Mouse (Mus musculus): ENCODE results near the gene Zfp871. TPM values are rescaled to one million over a fixed set of nuclear protein-coding genes. Genes with fewer than 3 reads are reported as not detected.

Zfp871 gene
- total RNA-seq (2015; ENCODE audit: low replicate concordance) (48.2 and 61.7 TPM in 2 replicates), total RNA-seq (2017; ENCODE audit: low replicate concordance) (46.0 and 54.9 TPM in 2 replicates)

DNA sequence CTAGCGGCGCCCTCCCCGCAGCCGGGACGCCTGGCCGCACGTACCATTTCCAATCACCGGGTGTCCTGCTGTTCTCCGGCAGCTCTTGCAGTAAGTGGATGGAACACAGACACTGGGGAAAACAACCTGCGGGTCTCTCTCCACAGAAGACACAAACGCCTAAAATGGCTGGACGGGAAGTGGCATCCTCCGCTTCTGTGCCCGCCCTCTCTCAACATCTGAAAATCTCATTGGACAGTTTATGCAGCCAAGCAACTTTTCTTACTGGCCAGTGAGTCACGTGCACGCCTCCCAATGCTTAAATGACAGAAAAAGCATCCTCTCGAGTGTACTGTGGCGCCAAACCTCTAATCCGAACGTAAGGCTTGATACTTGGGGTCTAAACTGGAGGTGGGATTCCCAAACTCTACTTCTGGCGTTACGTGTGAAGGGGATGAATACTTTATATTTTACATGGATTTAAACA is at the start of gene Zfp871:
Zfp871 (minus strand) TSS at position 194 of the 466 bp plus-strand sequence.
- peak; percentile 98 for ATAC-seq (replicated peaks; ENCODE audit: low FRiP score, poor library complexity, severe bottlenecking)

DNA sequence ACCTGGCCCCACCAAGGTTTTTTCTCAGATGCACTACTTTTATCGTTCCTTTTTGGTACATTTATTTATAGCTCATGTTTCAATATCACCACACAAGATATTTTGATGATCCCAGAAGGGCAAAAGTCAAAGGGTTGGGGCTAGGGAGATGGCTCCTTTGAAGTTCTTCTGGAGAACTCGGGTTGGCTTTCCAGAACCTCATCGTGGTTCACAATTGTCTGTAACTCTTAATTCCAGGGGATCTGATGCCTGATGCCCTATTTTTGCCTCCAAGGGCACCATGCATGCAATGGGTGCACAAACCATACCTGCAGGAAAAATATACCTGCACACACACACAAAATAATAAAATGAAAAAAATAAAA is 42.3 kb upstream of the Zfp871 start:
- no peak for ATAC-seq (replicated peaks; ENCODE audit: low FRiP score, poor library complexity, severe bottlenecking)

DNA sequence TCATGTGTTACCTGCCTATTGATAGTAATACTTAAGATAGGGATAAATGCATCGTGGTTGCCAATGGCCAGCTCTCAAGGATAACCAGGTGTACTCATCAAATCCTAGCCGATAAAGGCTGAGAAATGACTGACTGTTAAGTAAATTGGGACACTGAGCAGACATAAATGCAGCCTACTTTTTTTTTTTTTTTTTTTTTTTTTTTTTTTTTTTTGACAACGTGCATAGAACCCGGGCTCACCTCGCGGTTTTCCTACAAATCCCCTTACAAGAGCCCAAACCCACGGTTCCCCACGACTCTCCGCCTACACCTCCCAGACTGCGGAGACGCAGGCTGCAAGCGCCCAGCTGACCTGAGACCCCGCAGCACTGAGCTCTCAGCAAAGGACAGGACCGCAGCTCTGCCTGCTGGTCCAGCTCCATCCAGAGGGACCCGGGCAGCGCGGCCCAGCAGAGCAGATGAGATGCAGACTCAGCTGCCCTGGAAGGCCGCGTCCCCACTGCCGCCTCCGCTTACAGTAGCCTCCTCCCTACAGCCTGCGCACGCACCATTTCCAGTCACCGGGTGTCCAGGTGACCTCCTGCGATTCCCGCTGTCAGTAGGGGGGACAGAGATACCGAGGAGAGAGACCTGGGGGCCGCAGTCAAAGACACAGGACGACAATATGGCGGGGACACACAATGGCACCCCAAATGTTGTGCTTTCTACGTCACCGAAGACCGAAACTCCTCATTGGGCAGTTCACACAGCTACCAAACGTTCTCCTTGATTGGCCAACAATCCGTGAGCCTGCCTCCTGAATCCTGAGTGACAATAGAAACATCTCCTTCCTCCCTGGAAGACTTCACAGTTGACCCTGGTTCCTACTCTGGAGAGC is 41.7 kb upstream of the Zfp871 start, which contains the start of gene Zfp799:
Zfp799 (minus strand) TSS at position 722 of the 878 bp plus-strand sequence.
- peak; percentile 87 for ATAC-seq (replicated peaks; ENCODE audit: low FRiP score, poor library complexity, severe bottlenecking)

DNA sequence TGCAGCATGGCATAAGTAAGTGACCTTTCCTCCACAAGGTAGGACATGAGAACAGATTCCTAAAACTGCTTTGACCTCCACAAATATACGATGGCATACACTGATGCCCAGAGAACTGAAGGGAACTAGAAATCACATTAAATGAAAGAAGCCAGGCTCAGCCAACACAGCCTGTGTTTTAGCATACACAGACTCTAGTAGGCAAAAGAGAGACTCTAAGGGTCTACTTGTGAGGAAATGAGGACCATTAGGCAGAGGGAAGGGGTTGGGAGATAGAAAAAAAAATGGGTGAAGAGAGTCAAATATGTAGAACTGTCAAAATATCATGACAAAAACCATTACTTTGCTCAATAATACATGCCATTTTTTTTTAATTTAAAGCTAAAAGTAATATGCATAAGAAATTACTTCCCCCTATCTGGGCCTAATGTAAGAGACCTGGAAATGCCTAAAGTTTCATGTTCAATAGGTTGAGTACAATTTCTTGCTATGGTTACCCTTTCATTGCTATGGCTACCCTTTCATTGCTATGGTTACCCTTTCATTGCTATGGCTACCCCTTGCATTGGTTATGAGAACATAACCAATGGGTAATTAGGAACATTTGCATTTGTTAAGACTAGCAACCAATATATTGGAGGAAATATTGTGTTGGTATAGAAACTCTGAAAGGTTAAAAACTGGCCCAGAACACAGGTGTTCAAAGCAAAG is 28.1 kb upstream of the Zfp871 start:
- ATAC-seq (replicated peaks; ENCODE audit: low FRiP score, poor library complexity, severe bottlenecking) = no peak

DNA sequence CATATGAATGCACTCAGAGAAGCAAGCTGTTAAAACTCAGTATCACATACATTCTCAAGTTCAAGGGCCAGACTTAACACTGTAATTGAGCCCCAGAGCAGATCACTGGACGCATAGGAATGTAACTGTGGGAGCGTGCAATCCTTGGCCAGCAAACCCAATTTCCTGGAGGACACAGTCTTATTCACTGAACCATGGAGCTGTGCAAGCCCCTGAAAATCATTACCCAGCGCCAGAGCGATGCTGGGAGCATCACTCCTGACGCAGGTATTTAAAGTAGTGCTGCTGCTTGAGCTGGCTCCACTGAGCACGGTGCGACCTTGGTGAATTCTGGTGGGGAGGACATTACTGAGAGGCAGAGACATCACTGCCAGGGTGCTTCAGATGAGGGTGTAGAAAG is 26.0 kb upstream of the Zfp871 start:
- ATAC-seq (replicated peaks; ENCODE audit: low FRiP score, poor library complexity, severe bottlenecking) = no peak

DNA sequence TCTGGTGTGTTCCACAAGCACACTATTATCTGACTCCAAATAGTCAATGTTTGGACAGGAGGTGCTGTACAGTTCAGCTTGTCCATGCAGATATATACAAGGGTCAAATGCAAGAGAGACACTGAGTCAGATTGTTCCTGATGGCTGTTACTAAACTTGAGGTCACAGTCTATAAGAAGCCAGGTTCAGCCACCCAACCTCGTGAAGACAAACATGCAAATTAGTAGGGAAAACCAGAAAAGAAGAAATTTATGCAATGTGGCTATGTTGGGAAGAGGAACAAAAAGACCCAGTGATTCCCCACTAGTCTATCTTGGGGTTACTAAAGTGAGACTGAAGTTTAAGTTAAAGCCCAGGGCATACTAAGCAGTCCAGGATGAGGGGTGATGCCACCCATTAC is 22.6 kb upstream of the Zfp871 start:
- ATAC-seq (replicated peaks; ENCODE audit: low FRiP score, poor library complexity, severe bottlenecking) = no peak

DNA sequence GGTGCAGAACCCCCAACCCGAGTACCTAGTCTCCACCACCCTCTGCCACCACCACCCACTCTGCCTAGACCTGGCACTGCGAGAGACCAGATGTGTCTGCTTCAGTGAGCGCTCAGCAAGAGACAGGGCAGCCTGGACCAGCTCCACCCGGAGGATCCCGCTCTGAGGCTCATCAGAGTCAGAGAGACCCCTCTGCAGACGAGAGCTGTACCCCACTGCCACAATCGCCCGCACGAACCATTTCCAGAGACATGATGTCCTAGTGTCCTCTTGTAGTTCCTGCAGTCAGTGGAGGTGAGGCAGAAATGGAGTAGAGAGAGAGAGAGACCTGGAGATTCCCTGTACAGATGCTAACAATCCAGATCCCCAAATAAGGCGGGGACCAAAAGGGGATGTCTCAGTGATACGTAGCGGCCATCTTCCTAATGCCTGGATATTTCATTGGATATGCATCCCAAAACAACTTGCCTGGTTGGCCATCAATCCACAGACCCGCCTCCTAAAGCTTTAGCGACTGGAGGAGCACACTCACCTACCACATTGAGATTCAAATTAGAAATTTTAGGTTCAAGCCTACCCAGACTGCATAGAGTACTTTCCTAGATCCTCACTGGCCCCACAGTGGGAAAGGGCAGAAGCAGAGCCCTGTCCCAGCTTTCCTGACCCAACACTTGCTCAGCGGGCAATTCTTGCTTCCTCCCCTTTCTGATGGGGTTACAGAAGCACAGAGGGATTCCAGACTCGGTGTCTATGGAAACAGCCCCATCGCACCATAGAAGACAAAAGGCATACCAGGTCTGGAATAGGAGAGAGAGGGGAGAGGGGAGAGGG is 21.7 kb upstream of the Zfp871 start, which contains the start of gene Zfp811:
Zfp811 (minus strand) TSS at position 388 of the 831 bp plus-strand sequence.
- ATAC-seq (replicated peaks; ENCODE audit: low FRiP score, poor library complexity, severe bottlenecking) = no peak

DNA sequence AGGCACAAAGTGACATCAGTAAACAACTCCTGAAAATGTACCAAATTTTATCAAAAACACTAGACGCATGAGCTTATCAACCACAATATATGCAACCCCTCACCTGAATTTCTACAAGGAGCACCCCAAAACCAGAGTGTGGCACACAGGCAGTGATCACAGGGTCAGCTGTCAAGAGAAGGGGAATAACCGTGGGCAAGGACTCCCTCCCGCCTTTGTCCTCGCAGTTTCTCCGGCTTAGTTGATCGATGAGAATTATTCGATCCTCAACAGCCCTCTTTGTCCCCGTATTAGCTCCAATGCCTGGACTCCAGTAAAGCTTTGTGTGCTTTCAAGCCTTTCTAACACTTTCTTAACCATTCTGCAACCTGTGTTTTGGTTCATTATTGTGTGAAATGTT is 20.8 kb upstream of the Zfp871 start:
- no peak for ATAC-seq (replicated peaks; ENCODE audit: low FRiP score, poor library complexity, severe bottlenecking)

DNA sequence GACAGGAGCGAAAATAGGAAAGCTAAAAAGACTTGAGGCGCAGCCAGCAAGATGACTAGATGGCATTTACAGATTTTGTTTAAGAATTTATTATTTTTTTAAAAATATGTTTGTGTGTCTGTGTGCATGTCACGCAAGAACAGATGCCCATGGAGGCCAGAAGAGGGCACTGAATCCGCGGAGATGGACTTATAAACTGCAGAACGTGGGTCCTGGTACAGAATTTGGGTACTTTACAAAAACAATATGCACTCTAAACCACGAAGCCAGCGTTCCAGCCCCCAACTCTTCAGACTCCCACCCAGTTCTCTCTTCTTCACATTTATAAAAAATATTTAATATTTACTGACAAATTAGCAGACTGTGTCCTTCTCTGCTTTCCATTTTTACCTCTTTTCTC is 1.2 kb upstream of the Zfp871 start:
- no peak for ATAC-seq (replicated peaks; ENCODE audit: low FRiP score, poor library complexity, severe bottlenecking)

DNA sequence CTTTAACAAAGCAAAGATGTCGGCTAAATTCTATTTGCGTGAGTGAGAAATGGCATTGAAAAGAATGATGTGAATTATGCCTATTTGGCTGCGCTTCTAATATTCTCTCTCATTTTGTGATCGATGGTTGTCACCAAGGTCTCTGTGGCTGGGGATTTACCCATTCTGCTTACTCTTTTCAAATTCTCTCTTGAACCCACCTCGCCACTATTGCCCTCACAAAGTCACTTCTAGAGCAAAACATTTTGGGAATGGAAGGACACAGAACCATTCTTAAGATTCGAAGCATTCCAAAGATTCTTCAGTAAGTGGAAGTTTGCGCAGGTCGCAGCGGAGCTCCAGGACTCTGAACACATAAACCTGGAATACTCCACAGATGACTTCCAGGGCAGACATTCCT is 489 bp upstream of the Zfp871 start:
- ATAC-seq (replicated peaks; ENCODE audit: low FRiP score, poor library complexity, severe bottlenecking) = peak; percentile 10; the same call in 1 of the 2 replicates

DNA sequence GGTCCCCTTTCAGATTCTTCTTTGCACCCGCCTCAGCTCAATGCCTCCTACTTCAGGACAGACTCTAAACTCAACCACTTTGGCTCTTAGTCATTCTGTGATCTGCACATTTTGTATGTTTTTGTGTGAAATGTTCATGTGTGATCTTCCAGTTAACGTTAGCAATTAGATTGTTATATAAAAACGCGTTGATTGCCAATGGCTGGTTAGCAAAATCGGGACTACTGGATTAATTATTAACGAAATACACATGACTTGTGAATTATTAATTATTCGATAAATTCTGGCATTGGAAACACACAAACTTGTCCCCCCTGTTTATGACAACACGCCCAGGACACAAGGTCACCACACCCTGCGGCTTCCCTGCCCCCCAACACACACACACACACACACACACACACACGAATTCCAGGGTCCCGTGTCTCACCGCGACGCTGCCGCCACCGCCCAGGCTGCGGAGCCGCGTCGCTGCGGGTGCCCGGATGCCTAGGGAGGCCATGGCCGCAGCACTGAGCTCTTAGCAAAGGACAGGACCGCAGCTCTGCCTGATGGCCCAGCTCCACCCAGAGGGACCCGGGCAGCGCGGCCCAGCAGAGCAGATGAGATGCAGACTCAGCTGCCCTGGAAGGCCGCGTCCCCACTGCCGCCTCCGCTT is 522 bp downstream of the Zfp871 start:
- ATAC-seq (replicated peaks; ENCODE audit: low FRiP score, poor library complexity, severe bottlenecking) = peak; percentile 80

DNA sequence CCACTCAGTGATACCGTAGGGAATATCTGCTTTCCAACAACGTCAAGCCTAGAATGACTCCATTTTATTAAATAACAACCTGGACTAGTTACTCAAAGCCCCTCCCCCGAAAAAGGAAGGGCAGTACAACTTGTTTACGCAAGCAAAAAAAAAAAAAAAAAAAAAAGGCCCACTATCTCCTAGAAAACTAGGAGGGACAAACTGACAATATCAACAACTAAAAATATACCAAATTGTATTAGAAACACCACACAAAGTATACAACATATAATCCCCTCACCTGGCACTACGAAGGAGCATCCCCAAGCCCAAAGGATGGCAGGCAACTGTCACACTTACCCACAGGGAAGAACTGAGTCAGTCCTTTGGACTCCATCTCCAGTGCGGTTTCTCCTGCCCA is 1.1 kb downstream of the Zfp871 start:
- peak; percentile 18; the same call in 1 of the 2 replicates for ATAC-seq (replicated peaks; ENCODE audit: low FRiP score, poor library complexity, severe bottlenecking)

DNA sequence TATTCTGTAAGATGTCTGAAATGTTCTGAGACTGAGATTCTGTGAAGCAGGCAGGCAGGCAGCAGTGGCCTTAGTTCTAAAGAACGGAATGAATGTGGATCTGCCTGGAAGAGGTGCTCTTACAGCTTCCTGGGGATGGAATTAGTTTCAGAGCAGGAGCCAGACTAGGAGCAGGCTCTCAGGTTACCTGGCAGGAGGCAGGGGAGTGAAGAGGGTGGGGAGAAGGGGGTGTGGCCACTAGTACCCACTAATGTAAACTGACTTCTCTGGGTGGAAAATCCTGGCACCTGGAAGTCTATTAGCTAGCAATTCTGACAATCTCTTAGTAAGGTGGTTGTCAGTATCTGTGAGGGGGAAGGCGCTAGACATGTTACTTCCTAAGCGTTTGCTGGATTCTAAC is 2.4 kb downstream of the Zfp871 start:
- no peak for ATAC-seq (replicated peaks; ENCODE audit: low FRiP score, poor library complexity, severe bottlenecking)

DNA sequence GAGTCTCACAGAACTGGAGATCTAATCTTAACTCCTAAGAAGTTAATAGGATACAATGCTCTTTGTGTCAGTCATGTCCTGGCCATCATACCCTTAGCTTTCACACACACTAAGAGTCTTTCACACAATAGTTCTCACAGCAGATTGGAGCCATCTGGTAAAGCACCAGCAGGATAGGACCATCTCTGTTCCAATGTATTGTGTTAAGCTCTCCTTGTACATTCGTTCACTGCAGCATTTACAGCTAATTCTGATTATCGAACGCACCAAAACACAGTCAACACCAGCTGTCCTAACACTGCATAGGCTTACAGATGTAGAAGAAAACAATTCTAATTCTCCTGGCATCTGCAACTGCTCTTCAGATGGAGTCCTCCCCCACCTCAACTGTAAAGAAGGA is 10.5 kb downstream of the Zfp871 start:
- ATAC-seq (replicated peaks; ENCODE audit: low FRiP score, poor library complexity, severe bottlenecking) = no peak

DNA sequence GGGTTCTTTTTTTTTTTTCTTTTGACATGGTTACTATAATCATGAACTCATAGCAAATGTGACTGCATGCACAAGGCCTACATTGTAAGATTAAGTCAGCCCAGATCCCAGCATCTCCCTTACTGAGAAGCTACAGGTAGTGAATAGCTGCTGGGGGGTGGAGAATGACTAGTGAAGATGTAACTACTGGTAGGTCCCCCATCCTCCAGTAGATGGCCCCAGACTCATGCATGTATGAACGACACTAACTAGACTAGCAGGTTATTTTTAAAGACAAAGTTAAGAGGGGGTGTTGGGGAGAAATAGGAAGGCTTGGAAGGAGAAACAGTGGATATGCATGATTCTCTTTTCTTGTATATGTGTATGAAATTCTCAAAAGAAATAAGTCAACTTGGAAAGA is 16.9 kb downstream of the Zfp871 start:
- ATAC-seq (replicated peaks; ENCODE audit: low FRiP score, poor library complexity, severe bottlenecking) = no peak

DNA sequence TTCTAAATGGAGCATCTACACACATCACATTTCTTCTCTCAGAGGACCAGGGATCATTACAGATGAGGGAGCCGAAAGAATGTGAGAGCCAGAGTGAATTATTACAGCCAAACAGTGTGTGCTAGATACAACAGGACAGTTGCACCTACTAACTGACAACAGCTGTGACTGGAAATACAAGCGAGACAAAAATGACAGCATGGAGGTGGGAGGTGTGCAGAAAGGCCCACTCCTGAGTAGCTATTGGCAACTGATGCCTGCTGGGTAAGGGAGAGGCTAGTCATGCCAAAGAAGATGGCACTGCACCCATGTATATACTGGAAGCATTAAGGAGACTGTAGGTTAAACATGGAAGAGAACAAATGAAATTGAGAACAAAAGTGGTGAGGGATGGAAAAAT is 21.7 kb downstream of the Zfp871 start:
- ATAC-seq (replicated peaks; ENCODE audit: low FRiP score, poor library complexity, severe bottlenecking) = no peak

DNA sequence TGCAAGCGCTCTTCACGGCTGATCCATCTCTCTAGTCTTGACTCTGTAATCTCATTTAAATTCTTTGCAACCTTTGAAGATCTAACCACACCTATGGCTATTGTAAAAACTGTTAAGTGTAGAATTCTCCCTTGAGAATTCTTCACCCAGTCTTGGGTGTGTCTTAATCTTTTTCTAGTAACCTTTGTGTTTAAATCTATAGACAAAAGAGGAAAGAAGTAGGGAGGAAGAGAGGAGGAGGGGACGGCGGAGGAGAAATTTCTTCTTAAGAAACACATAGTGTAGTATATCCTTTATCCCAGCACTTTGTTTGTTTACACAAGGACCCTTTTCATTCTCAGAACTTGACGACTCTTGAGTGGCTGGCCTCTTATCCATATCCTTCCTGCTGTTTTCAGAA is 30.8 kb downstream of the Zfp871 start:
- ATAC-seq (replicated peaks; ENCODE audit: low FRiP score, poor library complexity, severe bottlenecking) = no peak

DNA sequence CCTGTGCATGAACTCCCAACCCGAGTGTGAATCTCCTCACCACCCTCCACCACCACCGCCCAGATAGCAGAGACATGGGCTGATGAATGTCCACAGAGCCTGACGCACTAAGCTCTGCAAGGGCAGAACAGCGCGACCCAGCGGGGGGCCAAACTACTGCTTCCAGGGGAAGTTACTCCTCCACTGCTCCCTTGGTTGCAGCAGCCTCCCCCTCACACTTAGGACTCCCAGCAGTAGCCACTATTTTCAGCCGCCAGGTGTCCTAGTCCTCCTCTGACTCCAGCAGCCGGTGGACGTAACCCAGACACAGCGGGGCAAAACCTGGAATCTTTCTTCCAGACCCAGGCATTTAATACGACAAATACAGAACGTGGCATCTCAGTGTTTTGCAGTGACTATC is 34.5 kb downstream of the Zfp871 start:
- no peak for ATAC-seq (replicated peaks; ENCODE audit: low FRiP score, poor library complexity, severe bottlenecking)

DNA sequence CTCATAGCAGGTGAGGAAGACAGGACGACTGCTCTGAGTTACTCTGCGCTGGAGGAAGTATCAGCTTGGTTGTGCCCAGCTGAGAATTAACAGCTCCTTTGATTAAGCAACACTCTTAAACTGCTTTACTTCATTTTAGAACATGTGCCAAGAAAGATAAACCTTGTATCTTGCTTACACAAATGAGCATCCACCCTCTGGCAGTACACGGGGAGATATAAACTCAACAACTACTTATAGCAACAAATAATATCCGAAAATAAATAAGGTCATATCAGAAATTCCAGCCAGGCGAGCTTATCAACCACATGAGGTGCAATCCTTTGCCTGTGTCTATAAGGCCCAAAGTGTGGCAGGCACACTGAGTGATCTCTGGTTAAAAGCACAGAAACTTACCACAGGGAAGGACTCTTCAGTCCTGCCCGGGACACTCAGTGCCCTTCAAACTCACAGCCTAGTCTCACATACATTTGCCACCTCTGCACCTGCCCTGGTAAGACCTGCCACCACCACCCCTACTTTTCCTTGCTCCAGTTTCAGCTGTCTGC is 35.2 kb downstream of the Zfp871 start:
- no peak for ATAC-seq (replicated peaks; ENCODE audit: low FRiP score, poor library complexity, severe bottlenecking)
